Mouse (Mus musculus) lung, postnatal 0 days (tissue): ENCODE data around the gene Iqca.

Source experiments
- CTCF ChIP-seq: IDR thresholded peaks from 2 replicates; pipeline ENCODE4 v1.5.1; 2016; ENCODE audit warnings: antibody characterized with exemption, mild to moderate bottlenecking
- EP300 ChIP-seq: IDR thresholded peaks from 2 replicates; pipeline ENCODE4 v1.6.1; 2016; ENCODE audit warnings: antibody characterized with exemption, mild to moderate bottlenecking, control low read depth

DNA sequence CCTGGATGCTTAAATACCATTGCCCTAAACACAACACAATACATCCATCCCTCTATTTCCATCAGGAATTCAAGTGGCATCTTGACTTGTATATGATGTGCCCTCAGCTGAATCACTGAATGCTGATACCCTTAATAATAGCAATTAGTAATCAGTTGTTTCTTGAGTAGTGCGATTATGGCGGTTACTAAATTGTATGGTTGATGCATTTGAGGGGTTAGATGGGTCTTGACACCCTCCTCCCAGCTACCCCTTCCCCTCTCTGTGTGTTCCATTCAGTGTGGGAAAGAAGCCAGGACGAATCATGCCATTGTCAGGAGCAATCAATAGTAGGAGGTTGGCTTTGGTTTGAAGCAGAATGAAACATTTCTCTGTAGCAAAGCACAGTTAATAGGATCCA lies 144.0 kb downstream of the Iqca start:
- TF ChIP-seq CTCF (no peak), EP300 (no peak)
